Mouse (Mus musculus) olfactory bulb, adult 2 months (tissue): ENCODE measurements at regions not wholly inside any gene's neighbourhood (a gene's known extent, or its start where the extent isn't known, plus 50 kb on each side); places are given as distances from the start of the nearest gene placed in this dataset.

Experiments used
- CTCF ChIP-seq: fragments of 200-500 bp; IDR thresholded peaks from 2 replicates; pipeline ENCODE4 v1.5.1; 2012; ENCODE audit warnings: low read depth, mild to moderate bottlenecking, low read length, moderate library complexity; ENCODE audit not compliant: insufficient read depth
- POLR2A ChIP-seq: fragments of 200-500 bp; IDR thresholded peaks from 2 replicates; pipeline ENCODE4 v1.6.1; 2012; ENCODE audit warnings: mild to moderate bottlenecking, low read depth, low read length, moderate library complexity; ENCODE audit not compliant: insufficient read depth

GRCm38 (mm10) chr4:87379516-87380173 is 149.4 kb upstream of the Slc24a2 start:
- no peak for TF ChIP-seq CTCF
- TF ChIP-seq POLR2A: no peak
